Mouse (Mus musculus) hindbrain, embryonic 10.5 days (tissue): ENCODE data around the gene Sept5. TPM values are rescaled to one million over a fixed set of nuclear protein-coding genes. Genes with fewer than 3 reads are reported as not detected.
A peak's percentile ranks its signal among the peaks of the same experiment; 100 is the strongest.

ENCODE experiments used
- DNase-seq: peaks from one replicate; pipeline ENCODE4 v3.0.0-alpha.2; 2017; ENCODE audit warnings: low spot score
- H3K27ac ChIP-seq: fragments of 300-500 bp; sonication (generic); 2 replicates; pipeline ENCODE4 v1.5.1; 2016; ENCODE audit warnings: mild to moderate bottlenecking, moderate library complexity
- H3K27me3 ChIP-seq: fragments of 300-500 bp; sonication (generic); 2 replicates; pipeline ENCODE4 v1.6.1; 2016; ENCODE audit warnings: mild to moderate bottlenecking; ENCODE audit not compliant: poor library complexity, insufficient read depth, severe bottlenecking
- H3K36me3 ChIP-seq: fragments of 300-500 bp; sonication (generic); 2 replicates; pipeline ENCODE4 v1.6.1; 2016; ENCODE audit warnings: mild to moderate bottlenecking, moderate library complexity
- H3K4me1 ChIP-seq: fragments of 300-500 bp; sonication (generic); replicated peaks from 2 replicates; pipeline ENCODE4 v1.6.1; 2016; ENCODE audit warnings: mild to moderate bottlenecking
- H3K4me3 ChIP-seq: fragments of 300-500 bp; sonication (generic); 2 replicates; pipeline ENCODE4 v1.5.1; 2016; ENCODE audit warnings: mild to moderate bottlenecking, moderate library complexity
- H3K9me3 ChIP-seq: fragments of 300-500 bp; sonication (generic); 2 replicates; pipeline ENCODE4 v1.6.1; 2016; ENCODE audit warnings: mild to moderate bottlenecking, moderate library complexity
- WGBS: fragments of 180-500 bp; shearing (Covaris S2); methylation state at CpG from one replicate; pipeline ENCODE4 v1.1.7; 2016; 5-methylcytosine and 5-hydroxymethylcytosine counted together
- polyA plus RNA-seq: library from polyadenylated mRNA; unstranded; fragments of >200 nt; fragmentation: Nextera tagmentation; extraction: Ambion mirVana; gene quantifications from 2 replicates; pipeline ENCODE4 v1.2.1, GENCODE M21; 2016

Sept5 gene
- polyA plus RNA-seq, 1 experiment from 2014 or later, result 71.9 TPM

DNA sequence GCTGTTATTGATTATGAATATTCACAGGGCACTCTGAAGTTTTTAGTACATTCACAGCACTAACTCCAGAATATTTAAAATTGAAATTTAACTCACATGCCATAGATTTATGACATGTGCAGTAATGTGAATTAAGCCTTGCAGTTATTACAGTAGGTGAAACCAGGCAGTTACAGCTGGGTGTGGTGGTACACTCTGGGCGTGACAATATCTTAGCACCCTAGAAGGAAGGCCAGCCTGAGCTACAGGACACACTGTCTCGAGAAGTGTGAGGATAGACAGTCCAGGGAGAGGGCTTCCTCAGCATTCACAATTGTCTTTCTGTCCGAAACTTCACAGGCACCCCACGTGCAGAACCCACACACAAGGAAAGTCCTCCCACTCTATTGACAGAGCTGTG is 14.7 kb upstream of the Sept5 start:
- Histone ChIP-seq H3K36me3 (no peaks in the 10 kb centered on the region), H3K27ac (no peak overlapping the region), H3K4me1 (peaks cover 7% of the 10 kb centered on the region; the same call in 1 of the 2 replicates), H3K9me3 (no peaks in the 10 kb centered on the region), H3K27me3 (no peaks in the 10 kb centered on the region), H3K4me3 (no peak overlapping the region)
- 81% methylated on average over 4 of the region's 4 CpGs for WGBS
- DNase-seq, result no peak

DNA sequence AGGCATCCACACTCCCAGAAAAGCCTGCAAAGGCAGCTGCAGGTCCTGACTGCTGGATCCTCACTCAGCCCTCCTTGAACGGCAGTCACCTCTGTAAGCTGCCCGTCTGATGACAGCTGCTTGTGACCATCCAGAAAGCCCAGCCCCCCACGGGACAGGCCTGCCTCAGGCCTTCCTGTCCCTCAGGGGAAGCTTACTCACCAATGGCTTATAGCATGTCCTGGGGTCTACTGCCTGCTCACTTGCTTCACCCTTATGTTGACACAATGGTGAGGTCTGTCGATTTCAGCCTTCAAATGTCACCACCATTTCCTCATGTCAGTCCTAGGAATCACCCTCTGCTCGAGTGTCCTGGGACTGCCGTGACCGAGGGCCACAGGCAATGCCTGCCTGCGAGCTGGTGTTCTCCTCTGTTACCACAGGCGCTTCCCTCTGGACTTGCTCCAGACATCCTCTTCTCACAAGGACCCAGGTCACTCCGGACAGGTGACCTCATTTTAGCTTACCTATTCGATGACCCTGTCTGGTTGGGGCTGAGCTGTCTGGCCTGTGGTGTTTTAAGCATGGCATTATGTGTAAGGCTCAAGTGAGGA is 13.7 kb upstream of the Sept5 start:
- H3K27ac ChIP-seq, result 0 out of 2 replicates have a peak overlapping the region, but pooled peaks have one; percentile 13
- H3K4me1 ChIP-seq, result peaks cover 7% of the 10 kb centered on the region; the same call in 1 of the 2 replicates
- no peaks in the 10 kb centered on the region for H3K36me3 ChIP-seq
- no peak overlapping the region for H3K4me3 ChIP-seq
- no peaks in the 10 kb centered on the region for H3K9me3 ChIP-seq
- H3K27me3 ChIP-seq, result no peaks in the 10 kb centered on the region
- DNase-seq, result no peak
- WGBS, result 77% methylated on average over 11 of the region's 11 CpGs

DNA sequence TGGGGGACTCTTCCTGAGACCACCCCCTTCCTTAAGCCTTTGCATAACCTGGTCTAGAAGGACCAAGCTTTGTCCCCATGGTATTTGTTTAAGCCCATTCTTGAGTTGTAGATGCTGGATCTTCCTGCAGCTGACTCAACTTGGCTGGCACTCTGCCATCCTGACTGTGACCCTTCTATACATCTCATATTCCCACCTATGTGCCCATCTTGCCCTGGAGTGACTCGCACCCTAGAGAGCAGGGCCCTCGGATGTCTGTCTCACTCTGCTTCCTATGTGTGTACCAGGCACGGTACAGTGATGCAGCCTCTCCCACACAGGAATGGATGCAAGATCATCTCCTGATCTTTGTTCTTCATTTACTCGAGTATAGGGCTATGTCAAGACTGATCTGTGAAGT is 13.1 kb upstream of the Sept5 start:
- no peak overlapping the region for H3K4me3 ChIP-seq
- no peak overlapping the region for H3K27ac ChIP-seq
- peaks cover 9% of the 10 kb centered on the region; the same call in 1 of the 2 replicates for H3K4me1 ChIP-seq
- H3K36me3 ChIP-seq, result no peaks in the 10 kb centered on the region
- DNase-seq, result no peak
- no peaks in the 10 kb centered on the region for H3K9me3 ChIP-seq
- WGBS, result 79% methylated on average over 4 of the region's 4 CpGs
- H3K27me3 ChIP-seq, result no peaks in the 10 kb centered on the region

GRCm38 (mm10) chr16:18642291-18642690 is 12.5 kb upstream of the Sept5 start:
- Histone ChIP-seq H3K27ac (no peak overlapping the region), H3K9me3 (no peaks in the 10 kb centered on the region), H3K4me1 (peaks cover 9% of the 10 kb centered on the region; the same call in 1 of the 2 replicates), H3K27me3 (no peaks in the 10 kb centered on the region), H3K36me3 (no peaks in the 10 kb centered on the region), H3K4me3 (no peak overlapping the region)
- no peak for DNase-seq
- WGBS, result 55% methylated on average over 7 of the region's 7 CpGs

DNA sequence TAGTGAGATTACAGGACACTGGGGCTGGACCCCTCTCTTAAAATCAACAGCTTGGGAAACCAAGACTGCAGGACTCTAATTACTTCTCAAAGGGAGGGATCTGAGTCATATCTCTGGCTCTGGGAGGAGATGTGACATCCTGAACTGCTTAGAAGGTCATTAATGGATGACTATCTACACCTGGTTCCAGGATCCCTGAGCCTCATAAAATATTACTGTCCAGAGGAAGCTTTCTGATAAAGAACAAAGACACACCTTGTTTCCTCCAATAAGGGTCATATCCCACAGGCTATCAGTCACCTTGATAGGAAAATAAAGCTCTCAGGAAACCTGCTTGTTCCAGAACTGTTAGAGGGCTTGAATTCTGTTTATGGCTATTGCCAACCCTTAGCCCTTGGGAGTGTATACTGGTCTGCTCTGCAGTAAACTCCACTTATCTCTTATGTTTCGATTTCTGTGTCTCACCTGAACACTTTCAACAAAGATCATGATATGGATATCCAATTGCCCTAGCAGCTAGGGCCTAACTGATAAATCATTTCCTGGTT is 9.7 kb upstream of the Sept5 start:
- H3K4me3 ChIP-seq, result no peak overlapping the region
- H3K4me1 ChIP-seq, result 0 out of 2 replicates have a peak, but pooled peaks cover 5% of the 10 kb centered on the region
- H3K36me3 ChIP-seq, result no peaks in the 10 kb centered on the region
- H3K27ac ChIP-seq, result no peak overlapping the region
- DNase-seq, result no peak
- H3K27me3 ChIP-seq, result no peaks in the 10 kb centered on the region
- no peaks in the 10 kb centered on the region for H3K9me3 ChIP-seq
- 75% methylated on average over 1 of the region's 1 CpGs for WGBS

DNA sequence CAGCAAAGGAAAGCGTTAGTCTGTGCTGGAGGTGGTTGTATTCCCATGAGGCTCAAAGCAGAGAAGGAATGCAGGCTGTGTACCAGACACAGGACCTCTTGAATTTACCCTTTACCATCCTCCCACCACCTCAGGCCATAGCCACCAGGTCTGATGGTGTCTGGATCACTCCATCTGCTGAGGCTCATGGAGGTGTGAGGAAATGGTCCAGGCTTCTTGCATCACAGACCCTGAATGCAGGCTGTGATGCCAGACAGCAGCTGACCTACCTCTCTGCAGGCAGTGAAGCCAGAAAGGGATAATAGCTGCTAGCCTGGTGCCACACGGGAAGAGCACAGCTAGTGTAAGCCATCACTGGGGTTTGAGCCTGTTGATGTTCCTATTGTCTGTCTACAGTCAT is 8.6 kb upstream of the Sept5 start:
- no peak for DNase-seq
- H3K27ac ChIP-seq, result no peak overlapping the region
- H3K36me3 ChIP-seq, result no peaks in the 10 kb centered on the region
- H3K27me3 ChIP-seq, result no peaks in the 10 kb centered on the region
- no peak overlapping the region for H3K4me3 ChIP-seq
- 0 out of 2 replicates have a peak, but pooled peaks cover 5% of the 10 kb centered on the region for H3K4me1 ChIP-seq
- 57% methylated on average over 2 of the region's 2 CpGs for WGBS
- no peaks in the 10 kb centered on the region for H3K9me3 ChIP-seq

GRCm38 (mm10) chr16:18636804-18637203 is 7.0 kb upstream of the Sept5 start:
- Histone ChIP-seq H3K4me3 (no peak overlapping the region), H3K27ac (no peak overlapping the region), H3K4me1 (0 out of 2 replicates have a peak, but pooled peaks cover 5% of the 10 kb centered on the region), H3K9me3 (no peaks in the 10 kb centered on the region), H3K27me3 (peaks cover 12% of the 10 kb centered on the region; the same call in 1 of the 2 replicates), H3K36me3 (no peaks in the 10 kb centered on the region)
- DNase-seq, result no peak
- WGBS, result 44% methylated on average over 3 of the region's 3 CpGs

- no peaks in the 10 kb centered on the region for H3K9me3 ChIP-seq
Observed at GRCm38 (mm10) chr16:18636401-18636800, 6.6 kb upstream of the Sept5 start.

DNA sequence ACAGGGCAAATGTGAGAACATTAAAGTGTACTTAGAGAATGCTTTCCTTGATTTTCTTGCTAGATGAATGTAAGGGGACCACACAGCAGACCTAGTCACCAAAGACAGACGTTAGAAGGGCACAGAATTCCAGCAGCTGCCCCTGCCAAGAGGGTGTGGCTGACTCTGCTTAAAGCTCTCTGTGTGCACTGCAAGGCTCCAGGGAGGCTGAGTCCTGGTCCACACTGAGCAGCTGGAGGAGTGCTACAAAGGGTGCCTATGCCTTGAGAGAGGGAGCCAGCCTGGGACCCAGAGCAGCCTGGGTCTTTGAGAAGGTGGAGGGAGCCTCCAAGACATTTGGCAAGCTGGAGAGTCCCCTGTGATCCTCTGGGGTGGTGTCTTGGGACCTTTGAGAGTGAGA is 3.6 kb upstream of the Sept5 start:
- Histone ChIP-seq H3K27me3 (peaks cover 43% of the 10 kb centered on the region), H3K27ac (no peak overlapping the region), H3K4me3 (no peak overlapping the region), H3K36me3 (no peaks in the 10 kb centered on the region), H3K9me3 (no peaks in the 10 kb centered on the region), H3K4me1 (peaks cover 22% of the 10 kb centered on the region)
- DNase-seq, result no peak
- 30% methylated on average over 1 of the region's 1 CpGs for WGBS

More at GRCm38 (mm10) chr16:18636401-18636800, 6.6 kb upstream of the Sept5 start:
- Histone ChIP-seq H3K4me1 (0 out of 2 replicates have a peak, but pooled peaks cover 5% of the 10 kb centered on the region), H3K27ac (no peak overlapping the region), H3K4me3 (no peak overlapping the region), H3K36me3 (no peaks in the 10 kb centered on the region), H3K27me3 (peaks cover 16% of the 10 kb centered on the region)
- no peak for DNase-seq
- 80% methylated on average over 5 of the region's 5 CpGs for WGBS

GRCm38 (mm10) chr16:18632816-18633215 is 3.1 kb upstream of the Sept5 start:
- Histone ChIP-seq H3K36me3 (no peaks in the 10 kb centered on the region), H3K9me3 (no peaks in the 10 kb centered on the region), H3K27ac (0 out of 2 replicates have a peak overlapping the region, but pooled peaks have one; percentile 5), H3K27me3 (peaks cover 48% of the 10 kb centered on the region), H3K4me3 (no peak overlapping the region), H3K4me1 (peaks cover 26% of the 10 kb centered on the region)
- no peak for DNase-seq
- 66% methylated on average over 2 of the region's 2 CpGs for WGBS

GRCm38 (mm10) chr16:18632059-18632458 is 2.3 kb upstream of the Sept5 start:
- H3K27me3 ChIP-seq, result peaks cover 56% of the 10 kb centered on the region
- DNase-seq, result no peak
- WGBS, result 60% methylated on average over 3 of the region's 3 CpGs
- H3K9me3 ChIP-seq, result no peaks in the 10 kb centered on the region
- no peak overlapping the region for H3K27ac ChIP-seq
- H3K36me3 ChIP-seq, result no peaks in the 10 kb centered on the region
- H3K4me3 ChIP-seq, result no peak overlapping the region
- peaks cover 34% of the 10 kb centered on the region for H3K4me1 ChIP-seq

- DNase-seq, result no peak
- peaks cover 65% of the 10 kb centered on the region for H3K27me3 ChIP-seq
Observed at GRCm38 (mm10) chr16:18631141-18631540, 1.4 kb upstream of the Sept5 start.

DNA sequence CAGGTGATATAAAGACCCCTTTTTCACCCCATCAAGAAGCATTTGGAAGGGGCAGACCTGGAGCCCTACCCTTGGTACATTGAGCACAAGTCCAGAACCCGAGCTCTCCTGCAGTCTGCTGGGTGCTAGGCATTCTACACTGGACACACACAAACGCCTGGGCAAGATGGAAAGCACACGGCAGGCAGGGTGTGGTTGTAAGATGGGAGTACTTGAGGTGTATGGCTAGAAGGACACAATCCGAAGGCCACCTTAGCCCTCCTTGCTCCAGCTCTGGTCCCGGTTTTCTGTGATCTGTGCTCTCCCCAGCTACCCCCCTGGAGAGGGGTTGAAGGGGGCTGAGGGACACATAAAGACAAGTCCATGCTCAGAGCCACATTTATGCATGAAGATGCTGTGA is 537 bp upstream of the Sept5 start:
- Histone ChIP-seq H3K4me3 (peak overlapping the region; percentile 74), H3K27me3 (peaks cover 73% of the 10 kb centered on the region), H3K27ac (peak overlapping the region; percentile 94), H3K36me3 (no peaks in the 10 kb centered on the region; the same call in 1 of the 2 replicates), H3K4me1 (peaks cover 47% of the 10 kb centered on the region), H3K9me3 (no peaks in the 10 kb centered on the region)
- 54% methylated on average over 5 of the region's 5 CpGs for WGBS
- DNase-seq, result no peak

More at GRCm38 (mm10) chr16:18631141-18631540, 1.4 kb upstream of the Sept5 start:
- Histone ChIP-seq H3K27ac (no peak overlapping the region), H3K9me3 (no peaks in the 10 kb centered on the region), H3K4me3 (no peak overlapping the region), H3K4me1 (peaks cover 40% of the 10 kb centered on the region), H3K36me3 (no peaks in the 10 kb centered on the region)
- 59% methylated on average over 7 of the region's 7 CpGs for WGBS
